Mouse (Mus musculus) megakaryocyte, embryonic 14.5 days (primary cell): ENCODE measurements around the gene Hic1.

Source experiments
- FLI1 ChIP-seq: IDR thresholded peaks from 2 replicates; pipeline ENCODE4 v1.6.1; 2012; ENCODE audit warnings: low read length, inconsistent platforms, mixed read lengths
- GATA1 ChIP-seq: IDR thresholded peaks from 3 replicates; pipeline ENCODE4 v1.6.1; 2012; ENCODE audit warnings: mixed read lengths, low read length, inconsistent platforms, borderline replicate concordance

- no peak for TF ChIP-seq GATA1
- no peak for TF ChIP-seq FLI1
These were observed 28.6 kb upstream of the Hic1 start for GRCm38 (mm10) chr11:75197956-75198355.
